Mouse (Mus musculus) testis, adult 2 months (tissue): ENCODE measurements around the gene Fam221b.

Source experiments
- CTCF ChIP-seq: fragments of 200-500 bp; IDR thresholded peaks from 2 replicates; pipeline ENCODE4 v1.5.1; 2012; ENCODE audit warnings: low read depth, mild to moderate bottlenecking, inconsistent platforms, low read length, moderate library complexity; ENCODE audit not compliant: control insufficient read depth, insufficient read depth, insufficient replicate concordance
- POLR2A ChIP-seq: fragments of 200-500 bp; IDR thresholded peaks from 2 replicates; pipeline ENCODE4 v1.6.1; 2012; ENCODE audit warnings: low read depth, mild to moderate bottlenecking, inconsistent platforms, low read length, moderate library complexity; ENCODE audit not compliant: control insufficient read depth

DNA sequence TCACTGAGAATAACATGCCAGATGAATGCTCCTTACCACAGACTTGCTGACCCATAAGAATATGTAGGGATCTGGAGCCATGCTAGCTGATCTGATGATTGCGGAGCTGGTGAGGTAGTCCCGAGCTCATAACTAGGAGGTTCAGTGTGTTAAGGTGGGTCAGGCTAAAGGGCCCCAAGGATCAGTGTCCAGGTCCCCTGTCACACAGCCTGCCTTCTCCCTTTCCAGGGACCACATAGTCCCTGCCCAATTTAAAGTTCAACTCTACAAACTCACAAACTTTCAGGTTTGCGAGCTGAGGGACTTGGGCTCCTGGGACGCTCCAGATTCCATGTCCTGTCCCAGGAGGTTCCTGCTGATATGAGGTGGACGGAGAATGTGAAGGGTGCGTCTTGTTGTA is 31.8 kb upstream of the Fam221b start, which contains the start of gene Olfr70:
- TF ChIP-seq CTCF (no peak), POLR2A (no peak)
